Mouse (Mus musculus) kidney, adult 2 months (tissue): Measurements from ENCODE around the gene Tchp. TPM values are rescaled to one million over a fixed set of nuclear protein-coding genes. Genes with fewer than 3 reads are reported as not detected.

Experiments used
- DNase-seq: peaks from one replicate; pipeline ENCODE4 v3.0.0; 2021
- H3K27ac ChIP-seq: fragments of 200-500 bp; 2 replicates; pipeline ENCODE4 v1.5.1; 2012; ENCODE audit warnings: low read depth, low read length, control low read depth, inconsistent platforms; ENCODE audit not compliant: insufficient read depth
- H3K27me3 ChIP-seq: fragments of 200-500 bp; replicated peaks from 2 replicates; pipeline ENCODE4 v1.6.1; 2012; ENCODE audit warnings: mild to moderate bottlenecking, moderate library complexity, low read length, inconsistent platforms; ENCODE audit not compliant: control insufficient read depth, insufficient read depth
- H3K36me3 ChIP-seq: fragments of 200-500 bp; 2 replicates; pipeline ENCODE4 v1.6.1; 2012; ENCODE audit warnings: mild to moderate bottlenecking, moderate library complexity, low read length, inconsistent platforms; ENCODE audit not compliant: control insufficient read depth, insufficient read depth
- H3K4me1 ChIP-seq: fragments of 200-500 bp; 2 replicates; pipeline ENCODE4 v1.6.1; 2011; ENCODE audit warnings: low read length; ENCODE audit not compliant: control insufficient read depth, insufficient read depth
- H3K4me3 ChIP-seq: fragments of 200-500 bp; 2 replicates; pipeline ENCODE4 v1.5.1; 2011; ENCODE audit warnings: mild to moderate bottlenecking, low read depth, low read length, control low read depth; ENCODE audit not compliant: insufficient read depth
- CTCF ChIP-seq: fragments of 200-500 bp; conservative IDR thresholded peaks from 2 replicates; pipeline ENCODE4 v1.5.1; 2011; ENCODE audit warnings: low read depth, mild to moderate bottlenecking, control low read depth, low read length, moderate library complexity, mixed read lengths; ENCODE audit not compliant: insufficient read depth, insufficient read length
- POLR2A ChIP-seq: fragments of 200-500 bp; IDR thresholded peaks from one replicate; pipeline ENCODE4 v1.6.1; 2011; ENCODE audit warnings: low read depth, low read length, control low read depth
- WGBS: fragments of 180-500 bp; shearing (Covaris S2); methylation state at CpG from one replicate; pipeline ENCODE4 v1.1.7; 2018; 5-methylcytosine and 5-hydroxymethylcytosine counted together
- polyA plus RNA-seq: library from polyadenylated mRNA; depleted of rRNA; stranded (reverse); fragments of >200 nt; gene quantifications from 2 replicates; pipeline ENCODE4 v1.2.3, GENCODE M21; 2012

The Tchp gene
- polyA plus RNA-seq, 1 experiment = 11.4 TPM

GRCm38 (mm10) chr5:114698044-114698746 is 9.4 kb upstream of the Tchp start:
- no peak for DNase-seq

GRCm38 (mm10) chr5:114699015-114699414 is 8.5 kb upstream of the Tchp start:
- Histone ChIP-seq H3K27ac (no peak overlapping the region), H3K4me3 (no peak overlapping the region), H3K27me3 (no peaks in the 10 kb centered on the region), H3K4me1 (no peaks in the 10 kb centered on the region), H3K36me3 (no peaks in the 10 kb centered on the region)
- peak; percentile 44 for DNase-seq
- whole genome bisulfite sequencing = 37% methylated on average over 7 of the region's 7 CpGs
- TF ChIP-seq CTCF (no peak), POLR2A (no peak)

More at GRCm38 (mm10) chr5:114698044-114698746, 9.4 kb upstream of the Tchp start:
- TF ChIP-seq POLR2A (no peak), CTCF (no peak)
- Histone ChIP-seq H3K27me3 (no peaks in the 10 kb centered on the region), H3K4me1 (no peaks in the 10 kb centered on the region), H3K36me3 (no peaks in the 10 kb centered on the region), H3K4me3 (no peak overlapping the region), H3K27ac (no peak overlapping the region)
- WGBS = 85% methylated on average over 19 of the region's 19 CpGs

- no peak for DNase-seq
- H3K36me3 ChIP-seq = no peaks in the 10 kb centered on the region
- H3K4me1 ChIP-seq = no peaks in the 10 kb centered on the region
- H3K27me3 ChIP-seq = no peaks in the 10 kb centered on the region
- H3K27ac ChIP-seq = no peak overlapping the region
- WGBS = 58% methylated on average over 14 of the region's 14 CpGs
- TF ChIP-seq POLR2A (no peak), CTCF (peak; percentile 55)
- H3K4me3 ChIP-seq = no peak overlapping the region
Measured at GRCm38 (mm10) chr5:114702403-114703392, 4.9 kb upstream of the Tchp start.

- no peaks in the 10 kb centered on the region; the same call in 1 of the 2 replicates for H3K36me3 ChIP-seq
- DNase-seq = no peak
- H3K27ac ChIP-seq = no peak overlapping the region
- no peaks in the 10 kb centered on the region for H3K4me1 ChIP-seq
- WGBS = 53% methylated on average over 15 of the region's 15 CpGs
- H3K27me3 ChIP-seq = no peaks in the 10 kb centered on the region
- TF ChIP-seq POLR2A (no peak), CTCF (no peak)
- H3K4me3 ChIP-seq = peak overlapping the region; percentile 98; the same call in 1 of the 2 replicates
Measured at GRCm38 (mm10) chr5:114708491-114708890, 931 bp downstream of the Tchp start.

GRCm38 (mm10) chr5:114709357-114709756 is 1.8 kb downstream of the Tchp start:
- no peak for DNase-seq
- Histone ChIP-seq H3K27ac (no peak overlapping the region), H3K4me3 (no peak overlapping the region), H3K27me3 (no peaks in the 10 kb centered on the region), H3K4me1 (no peaks in the 10 kb centered on the region), H3K36me3 (no peaks in the 10 kb centered on the region; the same call in 1 of the 2 replicates)
- WGBS = 92% methylated on average over 21 of the region's 21 CpGs
- no peak for TF ChIP-seq POLR2A

GRCm38 (mm10) chr5:114714551-114714950 is 7.0 kb downstream of the Tchp start:
- Histone ChIP-seq H3K36me3 (no peaks in the 10 kb centered on the region; the same call in 1 of the 2 replicates), H3K4me1 (peaks cover 11% of the 10 kb centered on the region), H3K4me3 (no peak overlapping the region), H3K27ac (no peak overlapping the region), H3K27me3 (no peaks in the 10 kb centered on the region)
- DNase-seq = no peak
- 89% methylated on average over 18 of the region's 18 CpGs for WGBS
- no peak for TF ChIP-seq CTCF
- TF ChIP-seq POLR2A = no peak

GRCm38 (mm10) chr5:114717292-114717691 is 9.7 kb downstream of the Tchp start:
- TF ChIP-seq CTCF (no peak), POLR2A (no peak)
- H3K4me3 ChIP-seq = no peak overlapping the region
- no peak overlapping the region for H3K27ac ChIP-seq
- WGBS = 87% methylated on average over 12 of the region's 12 CpGs
- H3K4me1 ChIP-seq = peaks cover 15% of the 10 kb centered on the region
- H3K36me3 ChIP-seq = no peaks in the 10 kb centered on the region; the same call in 1 of the 2 replicates
- no peaks in the 10 kb centered on the region for H3K27me3 ChIP-seq
- DNase-seq = no peak
